10 mouse cellular contexts compared by ENCODE assay signal in genomic region chr4:56888483-56888882, GRCm38 (mm10). TPM values are rescaled to one million over a fixed set of nuclear protein-coding genes. Genes with fewer than 3 reads are reported as not detected.
A peak's percentile ranks its signal among the peaks of the same experiment; 100 is the strongest.
DNase-seq lines count a peak whose midpoint lies in the region.
"Had no signal": no experiment of that assay in that cellular context is flagged by ENCODE, and none has a peak within 500 bp of the region (broad histone marks: within the 10 kb centered on the region; RNA-seq: fewer than 3 reads in every experiment).

No protein-coding gene starts in this region.

- intact Hi-C loops in heart, postnatal 10 days (cut with DNase I), result no loop called here
- intact Hi-C loops in heart, postnatal 25 days (cut with DNase I), result loop anchor here (2.0 kb wide), 1 partner anchor 46 kb away; no protein-coding TSS in a partner anchor

- peak; percentile 24 for DNase-seq in adrenal gland, postnatal 14 days
- no peak for DNase-seq in adrenal gland, adult 8-10 months
- peak; percentile 32 to 38 for DNase-seq in heart, postnatal 10 days
- no peak for DNase-seq in heart, postnatal 25 days (ENCODE audit: low spot score)
- DNase-seq in cerebellum, postnatal 36 days, result peak; percentile 15 to 29
- DNase-seq in lung, postnatal 14 days, result peak; percentile 62
- DNase-seq in ovary, postnatal 10 days (ENCODE audit: low spot score), result no peak
- no peak for DNase-seq in left cerebral cortex, adult 18-20 months (ENCODE audit: low spot score in 2 of 2)
- DNase-seq: kidney, postnatal 10 days; thymus, postnatal 4 days had no signal

RNA-seq across cellular contexts. Expression of gene Ctnnal1, which starts 23.5 kb away (rescaled TPM):
- total RNA-seq in adrenal gland, postnatal 14 days (2021), result 18.1 and 19.6 TPM in 2 replicates
- total RNA-seq in adrenal gland, adult 8-10 months (2022), result 10 to 100 TPM; 18.0 to 21.3 (median 20.2) TPM
- total RNA-seq in heart, postnatal 10 days (2021), result 10 to 100 TPM; 23.5 to 28.0 TPM
- total RNA-seq in heart, postnatal 25 days (2021), result 10 to 100 TPM; 24.1 to 25.1 TPM
- 10 to 100 TPM; 17.9 to 18.1 TPM for total RNA-seq in left cerebral cortex, adult 18-20 months (2021)

RNA-seq across cellular contexts. Expression of gene Tmem245, which starts 58.8 kb away (rescaled TPM):
- total RNA-seq in adrenal gland, postnatal 14 days (2021), result 36.5 and 37.0 TPM in 2 replicates
- 10 to 100 TPM; 55.1 to 69.7 (median 57.5) TPM for total RNA-seq in adrenal gland, adult 8-10 months (2022)
- total RNA-seq in heart, postnatal 10 days (2021), result 10 to 100 TPM; 62.1 to 72.7 TPM
- 10 to 100 TPM; 56.5 to 58.1 TPM for total RNA-seq in heart, postnatal 25 days (2021)
- 10 to 100 TPM; 37.7 to 45.7 TPM for total RNA-seq in left cerebral cortex, adult 18-20 months (2021)

Comparison
In these comparisons a context has a peak if more than half of its experiments do, and no peak if none do; other contexts are left out.
1. DNase-seq: peak in adrenal gland, postnatal 14 days (single experiment), heart, postnatal 10 days (2 of 2), cerebellum, postnatal 36 days (2 of 2) and lung, postnatal 14 days (single experiment); none in adrenal gland, adult 8-10 months (single experiment), heart, postnatal 25 days (single experiment), ovary, postnatal 10 days (single experiment) and left cerebral cortex, adult 18-20 months (0 of 2).